Mouse (Mus musculus) megakaryocyte, adult 5-6 weeks (primary cell): ENCODE measurements around the gene Lpcat2b. TPM values are rescaled to one million over a fixed set of nuclear protein-coding genes. Genes with fewer than 3 reads are reported as not detected.

Source experiments
- ATAC-seq: 2 replicates; pipeline ENCODE4 v1.8.0; 2016; ENCODE audit warnings: mild to moderate bottlenecking, inconsistent platforms; ENCODE audit not compliant: poor library complexity, severe bottlenecking
- total RNA-seq, 2 experiments: library from RNA; stranded (forward) in 1 of 2; stranded (reverse) in 1 of 2; fragments of 153-499, 151-499 nt in 1 of 2; fragments of 221-1000, 200-1000 nt in 1 of 2; gene quantifications; 2 replicates each; pipeline versions ENCODE4 v1.2.3 to v1.2.4; 2015 to 2017

Lpcat2b gene
- total RNA-seq, 2 experiments from 2014 or later, result not detected

- no peak for ATAC-seq
Observed at GRCm38 (mm10) chr5:107444251-107444650, 12.9 kb downstream of the Lpcat2b start.

- no peak for ATAC-seq
Observed at GRCm38 (mm10) chr5:107447977-107448376, 16.6 kb downstream of the Lpcat2b start.

GRCm38 (mm10) chr5:107448784-107449183 is 17.4 kb downstream of the Lpcat2b start:
- no peak for ATAC-seq

DNA sequence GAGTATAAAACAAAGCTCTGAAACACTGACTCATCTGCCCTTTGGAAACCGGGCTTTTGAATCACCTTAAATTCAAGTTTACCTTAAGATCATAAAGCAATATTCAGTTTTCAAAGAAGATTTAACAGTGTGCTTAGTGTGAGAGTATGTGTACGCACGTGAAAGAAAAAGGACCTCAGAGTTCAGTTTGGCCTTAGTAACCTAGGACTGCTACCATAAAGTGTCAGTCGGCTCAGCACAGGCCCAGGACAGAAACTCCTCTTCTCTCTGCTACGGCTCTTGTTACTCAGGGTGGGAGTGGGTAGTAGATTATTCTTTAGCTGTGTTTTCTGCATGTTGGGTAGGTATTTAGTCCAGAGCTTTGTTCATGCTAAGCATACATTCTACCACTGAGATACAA is 18.3 kb downstream of the Lpcat2b start:
- ATAC-seq, result no peak

DNA sequence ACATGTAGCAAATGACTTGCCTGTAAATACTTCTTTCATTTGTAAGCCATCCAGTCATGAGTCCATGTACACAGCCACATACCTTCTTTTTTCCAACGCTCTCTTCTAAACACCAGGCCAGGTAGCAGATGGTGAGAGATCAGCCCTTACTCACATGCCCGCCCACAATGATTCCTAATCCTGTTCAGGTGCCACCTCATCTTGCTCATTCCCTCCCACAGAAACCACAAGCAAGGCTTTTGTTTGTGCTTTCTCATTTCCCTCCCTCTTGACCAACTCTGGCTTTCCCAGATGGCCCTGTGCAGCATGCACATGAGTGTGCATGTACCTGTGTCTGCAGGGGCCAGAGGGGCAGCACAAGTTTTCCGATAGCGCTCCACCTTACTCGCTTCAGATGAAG is 18.9 kb downstream of the Lpcat2b start:
- no peak for ATAC-seq

DNA sequence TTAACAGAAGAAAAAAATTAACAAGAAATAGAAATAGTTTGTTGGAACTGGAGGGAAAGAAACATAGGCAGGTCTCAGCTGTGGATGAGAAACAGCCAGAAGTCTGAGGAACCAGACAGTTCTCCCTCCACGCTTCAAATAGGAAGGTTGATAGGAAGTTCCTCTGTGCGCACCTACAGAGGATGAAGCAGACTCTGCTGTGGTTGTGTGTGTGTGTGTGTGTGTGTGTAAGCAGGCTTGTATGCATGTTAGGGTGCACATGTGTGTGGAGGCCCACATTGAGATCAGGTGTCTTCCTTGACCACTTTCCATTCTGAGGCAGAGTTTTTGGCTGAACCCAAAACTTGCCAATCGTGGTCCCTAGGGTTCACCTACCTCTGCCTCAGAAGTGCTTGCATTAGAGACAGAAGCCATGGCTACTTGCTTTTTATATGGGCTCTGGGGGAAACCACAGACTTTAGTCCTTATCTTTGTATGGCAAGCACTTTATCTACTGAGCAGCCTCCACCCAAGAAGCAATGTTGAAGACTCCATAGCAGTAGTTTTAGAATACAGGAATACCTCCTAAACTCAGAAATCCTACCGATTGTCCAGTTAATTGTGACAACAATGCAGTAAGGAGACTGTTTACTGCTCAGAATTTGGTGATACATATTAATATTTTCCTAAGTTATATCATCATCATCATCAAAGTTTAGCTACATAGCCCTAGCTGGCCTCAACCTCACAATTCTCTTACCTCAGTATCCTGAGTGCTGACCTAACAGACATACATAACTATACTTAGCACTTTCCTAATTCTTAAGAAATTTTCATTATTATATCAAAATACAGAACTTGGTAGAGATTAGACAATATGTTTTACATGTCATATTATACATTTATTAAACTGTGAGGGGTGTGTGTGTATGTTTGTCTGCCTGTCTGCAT is 31.1 kb downstream of the Lpcat2b start:
- no peak for ATAC-seq

DNA sequence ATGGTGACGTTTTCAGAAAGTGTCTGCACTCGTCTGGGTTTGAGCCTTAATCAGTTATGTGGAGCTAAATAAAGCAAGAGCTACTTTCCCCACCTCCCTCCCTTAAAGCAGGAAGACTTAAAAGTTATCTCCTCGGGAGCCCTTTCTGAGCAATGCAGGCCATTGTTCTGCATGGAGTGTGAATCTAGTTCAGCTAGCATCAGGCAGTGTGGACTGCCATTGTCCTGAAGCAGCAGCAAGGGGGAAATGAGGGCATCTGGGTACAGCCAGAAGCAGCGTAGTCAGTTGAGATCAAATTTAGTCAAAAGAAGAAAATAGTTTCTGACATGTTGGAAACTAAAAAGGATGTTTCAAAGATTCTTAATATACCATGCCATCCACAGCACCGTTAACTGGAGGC is 35.2 kb downstream of the Lpcat2b start:
- ATAC-seq, result no peak

GRCm38 (mm10) chr5:107467098-107467497 is 35.7 kb downstream of the Lpcat2b start:
- no peak for ATAC-seq

DNA sequence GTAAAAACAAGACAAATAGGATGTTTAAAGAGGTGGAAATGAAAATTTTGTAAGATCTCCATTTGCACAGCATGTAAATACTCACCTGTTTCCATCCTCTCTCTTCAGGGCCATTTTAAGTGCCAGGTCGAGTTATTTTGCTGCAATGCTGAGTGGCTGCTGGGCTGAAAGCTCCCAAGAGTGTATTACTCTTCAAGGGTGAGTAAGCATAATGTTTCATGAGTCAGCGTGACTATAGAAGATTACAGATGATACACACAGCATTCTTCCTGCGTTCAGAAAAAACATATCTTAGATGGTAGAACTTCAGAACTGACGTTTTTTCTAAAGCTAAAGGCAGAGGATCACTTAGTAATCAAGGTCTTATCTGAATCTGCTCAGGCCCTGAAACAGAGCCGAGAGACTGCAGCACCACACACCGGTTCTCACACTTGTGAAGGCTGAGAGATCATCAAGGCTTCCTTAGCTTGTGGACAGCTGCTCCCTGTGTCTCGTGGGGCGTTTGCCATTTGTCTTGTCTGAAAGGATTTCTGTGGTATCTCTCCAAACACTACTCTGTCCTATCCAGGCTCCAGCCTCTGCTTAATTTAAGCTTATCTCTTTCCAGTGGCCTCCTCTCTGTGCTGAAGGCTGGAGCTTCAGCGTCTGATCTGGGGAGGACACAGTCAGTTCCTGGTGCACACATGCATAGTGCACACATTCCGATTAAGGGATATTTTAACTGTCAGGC is 39.4 kb downstream of the Lpcat2b start:
- ATAC-seq, result no peak

DNA sequence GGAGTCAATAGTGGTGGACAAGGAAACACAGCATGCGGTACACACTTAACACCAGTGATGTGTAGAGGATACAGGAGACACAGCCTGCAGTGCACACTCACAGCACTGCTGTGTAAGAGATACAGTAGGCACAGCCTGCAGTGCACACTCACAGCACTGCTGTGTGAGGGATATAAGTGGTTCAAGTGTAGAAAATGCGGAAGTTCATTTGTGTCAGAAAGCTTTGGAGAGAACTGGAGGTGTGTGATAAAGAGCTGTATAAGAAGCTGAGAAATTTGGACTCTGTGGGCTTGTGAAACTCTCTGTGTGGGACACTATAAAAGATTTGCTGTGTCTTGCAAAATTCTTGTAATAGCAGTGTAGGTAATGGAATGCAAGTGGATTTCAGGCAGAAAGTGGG is 48.8 kb downstream of the Lpcat2b start:
- ATAC-seq, result 0 out of 2 replicates have a peak, but pooled peaks have one; percentile 35

Other genes with a start within 250 kb of the Lpcat2b start
- gene Tgfbr3, start 141.9 kb upstream of the Lpcat2b start, total RNA-seq (2015), result 0.89 and 1.3 TPM in 2 replicates
- gene Tgfbr3, start 141.9 kb upstream of the Lpcat2b start, total RNA-seq (2017), result 1.3 and 1.7 TPM in 2 replicates
- gene Brdt, start 100.4 kb upstream of the Lpcat2b start, total RNA-seq (2015), result 0.25 and 0.41 TPM in 2 replicates
- gene Brdt, start 100.4 kb upstream of the Lpcat2b start, total RNA-seq (2017), result not detected in 2 replicates
- not detected in 2 replicates for gene Ephx4, start 28.8 kb upstream of the Lpcat2b start, total RNA-seq (2015)
- not detected in 2 replicates for gene Ephx4, start 28.8 kb upstream of the Lpcat2b start, total RNA-seq (2017)
- gene Btbd8, start 6.4 kb downstream of the Lpcat2b start, total RNA-seq (2015), result 1.7 and 2.7 TPM in 2 replicates
- 0.99 and 2.0 TPM in 2 replicates for gene Btbd8, start 6.4 kb downstream of the Lpcat2b start, total RNA-seq (2017)
- not detected in 2 replicates for gene Gm42669, start 76.1 kb downstream of the Lpcat2b start, total RNA-seq (2015)
- 0.04 TPM in 1 of 2 replicates, not detected in the other for gene Gm42669, start 76.1 kb downstream of the Lpcat2b start, total RNA-seq (2017)
- not detected in 2 replicates for gene 1700028K03Rik, start 103.2 kb downstream of the Lpcat2b start, total RNA-seq (2015)
- gene 1700028K03Rik, start 103.2 kb downstream of the Lpcat2b start, total RNA-seq (2017), result not detected in 2 replicates
- gene Rpap2, start 165.8 kb downstream of the Lpcat2b start, total RNA-seq (2015), result 8.2 and 10.1 TPM in 2 replicates
- gene Rpap2, start 165.8 kb downstream of the Lpcat2b start, total RNA-seq (2017), result 9.9 and 11.7 TPM in 2 replicates
- gene Glmn, start 166.3 kb downstream of the Lpcat2b start, total RNA-seq (2015), result 6.0 and 6.6 TPM in 2 replicates
- gene Glmn, start 166.3 kb downstream of the Lpcat2b start, total RNA-seq (2017), result 2.8 and 3.9 TPM in 2 replicates